Mouse (Mus musculus) myocyte (in vitro differentiated cells): ENCODE data around the gene Pink1. TPM values are rescaled to one million over a fixed set of nuclear protein-coding genes. Genes with fewer than 3 reads are reported as not detected.

Experiments
- H3K27me3 ChIP-seq: one replicate; pipeline ENCODE4 v1.6.1; 2011; ENCODE audit not compliant: control insufficient read depth, insufficient read depth, insufficient read length
- H3K36me3 ChIP-seq: one replicate; pipeline ENCODE4 v1.6.1; 2011; ENCODE audit not compliant: control insufficient read depth, insufficient read depth
- H3K4me2 ChIP-seq: one replicate; pipeline ENCODE4 v1.6.1; 2011; ENCODE audit warnings: low read depth, control low read depth
- H3K4me3 ChIP-seq: one replicate; pipeline ENCODE4 v1.5.1; 2011; ENCODE audit warnings: mild to moderate bottlenecking, control low read depth, moderate library complexity
- H3K79me2 ChIP-seq: one replicate; pipeline ENCODE4 v1.6.1; 2011; ENCODE audit not compliant: control insufficient read depth, insufficient read depth
- H3ac ChIP-seq: one replicate; pipeline ENCODE4 v1.6.1; 2011; ENCODE audit not compliant: control insufficient read depth, insufficient read length
- CEBPB ChIP-seq: IDR thresholded peaks from 2 replicates; pipeline ENCODE4 v1.6.1; 2011; ENCODE audit warnings: mild to moderate bottlenecking, moderate library complexity; ENCODE audit not compliant: poor library complexity, insufficient read depth, severe bottlenecking
- E2F4 ChIP-seq: IDR thresholded peaks from one replicate; pipeline ENCODE4 v1.6.1; 2011; ENCODE audit warnings: mild to moderate bottlenecking, control low read depth, moderate library complexity; ENCODE audit not compliant: insufficient read depth
- MAX ChIP-seq: IDR thresholded peaks from one replicate; pipeline ENCODE4 v1.6.1; 2011; ENCODE audit warnings: low read depth, mild to moderate bottlenecking, control low read depth
- MYOD1 ChIP-seq, 3 experiments: IDR thresholded peaks; one replicate each; pipeline ENCODE4 v1.6.1; 2011; ENCODE audit warnings: control low read depth in 2 of 3, low read depth in 2 of 3, mild to moderate bottlenecking in 2 of 3, moderate library complexity in 1 of 3; ENCODE audit not compliant: insufficient read length in 2 of 3, control insufficient read depth in 1 of 3
- MYOG ChIP-seq, 3 experiments: IDR thresholded peaks; one replicate each; pipeline ENCODE4 v1.6.1; 2011; ENCODE audit warnings: control low read depth in 2 of 3, low read depth in 2 of 3, mild to moderate bottlenecking in 2 of 3; ENCODE audit not compliant: insufficient read length in 2 of 3, control insufficient read depth in 1 of 3, insufficient read depth in 1 of 3
- POLR2A ChIP-seq: IDR thresholded peaks from one replicate; pipeline ENCODE4 v1.6.1; 2011; ENCODE audit warnings: low read depth, mild to moderate bottlenecking, control low read depth, moderate library complexity; ENCODE audit not compliant: insufficient read length
- POLR2AphosphoS2 ChIP-seq: IDR thresholded peaks from one replicate; pipeline ENCODE4 v1.6.1; 2011; ENCODE audit warnings: low read depth, control low read depth; ENCODE audit not compliant: insufficient read length
- REST ChIP-seq: IDR thresholded peaks from one replicate; pipeline ENCODE4 v1.6.1; 2011; ENCODE audit warnings: mild to moderate bottlenecking, control low read depth, moderate library complexity; ENCODE audit not compliant: insufficient read depth, insufficient read length
- SRF ChIP-seq: IDR thresholded peaks from one replicate; pipeline ENCODE4 v1.6.1; 2011; ENCODE audit warnings: low read depth; ENCODE audit not compliant: control insufficient read depth, insufficient read length
- TCF12 ChIP-seq: IDR thresholded peaks from one replicate; pipeline ENCODE4 v1.6.1; 2011; ENCODE audit warnings: mild to moderate bottlenecking, control low read depth; ENCODE audit not compliant: poor library complexity, insufficient read depth, severe bottlenecking
- TCF3 ChIP-seq: IDR thresholded peaks from one replicate; pipeline ENCODE4 v1.6.1; 2011; ENCODE audit warnings: low read depth, control low read depth; ENCODE audit not compliant: insufficient read length
- USF1 ChIP-seq: IDR thresholded peaks from one replicate; pipeline ENCODE4 v1.6.1; 2011; ENCODE audit warnings: low read depth, mild to moderate bottlenecking, control low read depth, moderate library complexity
- polyA plus RNA-seq: library from polyadenylated mRNA; unstranded; fragments of >200 nt; fragmentation: generic; extraction: Trizol; gene quantifications from one replicate; pipeline ENCODE4 v1.2.1, GENCODE M21; 2012; ENCODE audit warnings: missing spikeins

Gene Pink1
- polyA plus RNA-seq, 1 experiment: 60.9 TPM

GRCm38 (mm10) chr4:138301271-138301780 lies 24.8 kb downstream of the Pink1 start:
- H3K27me3 ChIP-seq: peaks cover 14% of the 10 kb centered on the region
- H3K4me2 ChIP-seq: no peak overlapping the region
- H3K79me2 ChIP-seq: peaks cover 13% of the 10 kb centered on the region
- H3K4me3 ChIP-seq: no peak overlapping the region
- no peaks in the 10 kb centered on the region for H3K36me3 ChIP-seq
- no peak for TF ChIP-seq MAX
- TF ChIP-seq SRF: no peak
- no peak for TF ChIP-seq TCF12
- TF ChIP-seq E2F4: no peak
- no peak for TF ChIP-seq USF1
- no peak for TF ChIP-seq MYOG (IDR thresholded peaks at IDR 0.05; ENCODE audit: control insufficient read depth in 1 of 3, insufficient read depth in 1 of 3, insufficient read length in 2 of 3, low read depth in 2 of 3)
- no peak for TF ChIP-seq REST
- TF ChIP-seq CEBPB: no peak
- no peak for TF ChIP-seq POLR2AphosphoS2
- TF ChIP-seq TCF3: no peak
- no peak for TF ChIP-seq POLR2A
- TF ChIP-seq MYOD1 (IDR thresholded peaks at IDR 0.05; ENCODE audit: control insufficient read depth in 1 of 3, insufficient read length in 2 of 3, low read depth in 2 of 3): no peak
- no peak overlapping the region for H3ac ChIP-seq

- no peaks in the 10 kb centered on the region for H3K79me2 ChIP-seq
Measured at GRCm38 (mm10) chr4:138293949-138294550, 32.1 kb downstream of the Pink1 start.

GRCm38 (mm10) chr4:138293261-138293948 lies 32.7 kb downstream of the Pink1 start:
- Histone ChIP-seq H3K79me2 (no peaks in the 10 kb centered on the region), H3K36me3 (no peaks in the 10 kb centered on the region), H3K27me3 (peaks cover 41% of the 10 kb centered on the region), H3K4me2 (no peak overlapping the region), H3ac (no peak overlapping the region), H3K4me3 (no peak overlapping the region)
- TF ChIP-seq POLR2AphosphoS2 (no peak), E2F4 (no peak), USF1 (no peak), POLR2A (no peak), SRF (no peak), TCF3 (no peak)

More at GRCm38 (mm10) chr4:138293949-138294550, 32.1 kb downstream of the Pink1 start:
- TF ChIP-seq SRF: no peak
- TF ChIP-seq TCF12: no peak
- TF ChIP-seq REST: no peak
- TF ChIP-seq POLR2AphosphoS2: no peak
- TF ChIP-seq CEBPB: no peak
- TF ChIP-seq TCF3: no peak
- TF ChIP-seq MYOG (IDR thresholded peaks at IDR 0.05; ENCODE audit: control insufficient read depth in 1 of 3, insufficient read depth in 1 of 3, insufficient read length in 2 of 3, low read depth in 2 of 3): no peak
- TF ChIP-seq MAX: no peak
- TF ChIP-seq POLR2A: no peak
- no peak for TF ChIP-seq USF1
- no peak for TF ChIP-seq E2F4
- no peak for TF ChIP-seq MYOD1 (IDR thresholded peaks at IDR 0.05; ENCODE audit: control insufficient read depth in 1 of 3, insufficient read length in 2 of 3, low read depth in 2 of 3)
- peaks cover 38% of the 10 kb centered on the region for H3K27me3 ChIP-seq
- no peak overlapping the region for H3K4me2 ChIP-seq
- H3ac ChIP-seq: no peak overlapping the region
- no peak overlapping the region for H3K4me3 ChIP-seq
- H3K36me3 ChIP-seq: no peaks in the 10 kb centered on the region

- no peaks in the 10 kb centered on the region for H3K79me2 ChIP-seq
- no peaks in the 10 kb centered on the region for H3K36me3 ChIP-seq
- no peak overlapping the region for H3K4me3 ChIP-seq
- H3K4me2 ChIP-seq: no peak overlapping the region
- H3ac ChIP-seq: no peak overlapping the region
- TF ChIP-seq CEBPB (no peak), TCF12 (no peak), POLR2A (no peak), E2F4 (no peak), SRF (no peak), MAX (no peak), MYOD1 (IDR thresholded peaks at IDR 0.05; ENCODE audit: control insufficient read depth in 1 of 3, insufficient read length in 2 of 3, low read depth in 2 of 3) (no peak), USF1 (no peak), REST (no peak), POLR2AphosphoS2 (no peak), TCF3 (no peak), MYOG (IDR thresholded peaks at IDR 0.05; ENCODE audit: control insufficient read depth in 1 of 3, insufficient read depth in 1 of 3, insufficient read length in 2 of 3, low read depth in 2 of 3) (no peak)
- H3K27me3 ChIP-seq: peaks cover 51% of the 10 kb centered on the region
Measured at GRCm38 (mm10) chr4:138292028-138292427, 34.1 kb downstream of the Pink1 start.
